Mouse (Mus musculus) MEL (cell line): ENCODE data around the gene Nova2. TPM values are rescaled to one million over a fixed set of nuclear protein-coding genes. Genes with fewer than 3 reads are reported as not detected.

Experiments used
- DNase-seq: peaks from one replicate; pipeline ENCODE4 v3.0.0; 2011; ENCODE audit warnings: low read depth, low spot score
- H3K27ac ChIP-seq: 2 replicates; pipeline ENCODE4 v1.5.1; 2012; ENCODE audit warnings: low read depth, mild to moderate bottlenecking, control low read depth, low read length, moderate library complexity; ENCODE audit not compliant: control insufficient read depth
- H3K27me3 ChIP-seq, 2 experiments: fragments of 150-350 bp in 1 of 2; sonication (generic) in 1 of 2; 2 replicates each; pipeline ENCODE4 v1.6.1; 2012; ENCODE audit warnings: low read length in 2 of 2, mild to moderate bottlenecking in 2 of 2, improper control_type of control experiment in 1 of 2, moderate library complexity in 1 of 2; ENCODE audit not compliant: insufficient read depth in 2 of 2, control insufficient read depth in 1 of 2
- H3K36me3 ChIP-seq, 2 experiments: 2 replicates each; pipeline ENCODE4 v1.6.1; 2012 to 2014; ENCODE audit warnings: low read length in 2 of 2, improper control_type of control experiment in 1 of 2, inconsistent platforms in 1 of 2, mild to moderate bottlenecking in 1 of 2; ENCODE audit not compliant: insufficient read depth in 2 of 2, control insufficient read depth in 1 of 2
- H3K4me1 ChIP-seq, 2 experiments: fragments of 150-350 bp in 1 of 2; sonication (generic) in 1 of 2; 2 replicates each; pipeline ENCODE4 v1.6.1; 2012; ENCODE audit warnings: low read length in 2 of 2, improper control_type of control experiment in 1 of 2, mild to moderate bottlenecking in 1 of 2; ENCODE audit not compliant: insufficient read depth in 2 of 2, control insufficient read depth in 1 of 2
- H3K4me3 ChIP-seq, 2 experiments: fragments of 150-350 bp in 1 of 2; sonication (generic) in 1 of 2; 2 replicates each; pipeline ENCODE4 v1.5.1; 2012; ENCODE audit warnings: low read depth in 2 of 2, low read length in 2 of 2, mild to moderate bottlenecking in 2 of 2, moderate library complexity in 2 of 2, control low read depth in 1 of 2, improper control_type of control experiment in 1 of 2; ENCODE audit not compliant: control insufficient read depth in 1 of 2, insufficient read depth in 1 of 2
- H3K79me2 ChIP-seq: 2 replicates; pipeline ENCODE4 v1.6.1; 2012; ENCODE audit warnings: mild to moderate bottlenecking, low read length, moderate library complexity; ENCODE audit not compliant: control insufficient read depth, poor library complexity, insufficient read depth
- H3K9ac ChIP-seq: 2 replicates; pipeline ENCODE4 v1.6.1; 2012; ENCODE audit warnings: low read depth, mild to moderate bottlenecking, control low read depth, low read length, moderate library complexity; ENCODE audit not compliant: control insufficient read depth, poor library complexity, severe bottlenecking
- H3K9me3 ChIP-seq: fragments of 150-350 bp; sonication (generic); replicated peaks from 2 replicates; pipeline ENCODE4 v1.6.1; 2012; ENCODE audit warnings: mild to moderate bottlenecking, low read length, improper control_type of control experiment, moderate library complexity; ENCODE audit not compliant: insufficient read depth
- CHD1 ChIP-seq: IDR thresholded peaks from 2 replicates; pipeline ENCODE4 v1.6.1; 2012; ENCODE audit warnings: low read depth, mild to moderate bottlenecking, inconsistent platforms, low read length, improper control_type of control experiment
- CHD2 ChIP-seq: IDR thresholded peaks from 2 replicates; pipeline ENCODE4 v1.6.1; 2011; ENCODE audit warnings: low read length, improper control_type of control experiment
- CTCF ChIP-seq, 3 experiments: IDR thresholded peaks in 2 of 3; conservative IDR thresholded peaks in 1 of 3; 2 replicates each; pipeline ENCODE4 v1.5.1; 2011 to 2012; ENCODE audit warnings: low read length in 3 of 3, low read depth in 2 of 3, mild to moderate bottlenecking in 2 of 3, improper control_type of control experiment in 1 of 3, inconsistent platforms in 1 of 3, mixed read lengths in 1 of 3, moderate library complexity in 1 of 3; ENCODE audit not compliant: control insufficient read depth in 1 of 3, insufficient read depth in 1 of 3, poor library complexity in 1 of 3, severe bottlenecking in 1 of 3
- E2F4 ChIP-seq: IDR thresholded peaks from 2 replicates; pipeline ENCODE4 v1.6.1; 2011; ENCODE audit warnings: low read depth, low read length, improper control_type of control experiment, borderline replicate concordance
- ELF1 ChIP-seq: IDR thresholded peaks from 2 replicates; pipeline ENCODE4 v1.6.1; 2014; ENCODE audit warnings: low read depth, mild to moderate bottlenecking, inconsistent platforms, low read length, improper control_type of control experiment, moderate library complexity
- EP300 ChIP-seq, 2 experiments: IDR thresholded peaks; 2 replicates each; pipeline ENCODE4 v1.6.1; 2011; ENCODE audit warnings: improper control_type of control experiment in 2 of 2, low read length in 2 of 2, low read depth in 1 of 2, mild to moderate bottlenecking in 1 of 2
- ETS1 ChIP-seq: IDR thresholded peaks from 2 replicates; pipeline ENCODE4 v1.6.1; 2012; ENCODE audit warnings: low read depth, mild to moderate bottlenecking, inconsistent platforms, low read length, improper control_type of control experiment, moderate library complexity
- GATA1 ChIP-seq: IDR thresholded peaks from 2 replicates; pipeline ENCODE4 v1.6.1; 2011; ENCODE audit warnings: low read depth, low read length, improper control_type of control experiment
- MAFK ChIP-seq: IDR thresholded peaks from 2 replicates; pipeline ENCODE4 v1.6.1; 2011; ENCODE audit warnings: low read depth, mild to moderate bottlenecking, low read length, improper control_type of control experiment, borderline replicate concordance
- MYB ChIP-seq: IDR thresholded peaks from 2 replicates; pipeline ENCODE4 v1.6.1; 2011; ENCODE audit warnings: mild to moderate bottlenecking, low read depth, low read length, improper control_type of control experiment
- POLR2A ChIP-seq, 2 experiments: IDR thresholded peaks; 2 replicates each; pipeline ENCODE4 v1.6.1; 2011 to 2012; ENCODE audit warnings: low read length in 2 of 2, mild to moderate bottlenecking in 2 of 2, control low read depth in 1 of 2, improper control_type of control experiment in 1 of 2, low read depth in 1 of 2, moderate library complexity in 1 of 2; ENCODE audit not compliant: control insufficient read depth in 1 of 2, insufficient read depth in 1 of 2, poor library complexity in 1 of 2
- POLR2AphosphoS2 ChIP-seq: IDR thresholded peaks from 2 replicates; pipeline ENCODE4 v1.6.1; 2011; ENCODE audit warnings: low read length, improper control_type of control experiment
- POLR2AphosphoS5 ChIP-seq: IDR thresholded peaks from 2 replicates; pipeline ENCODE4 v1.6.1; 2012; ENCODE audit warnings: low read depth, borderline replicate concordance, mild to moderate bottlenecking, inconsistent platforms, low read length, moderate library complexity, mixed read lengths
- RCOR1 ChIP-seq: IDR thresholded peaks from 2 replicates; pipeline ENCODE4 v1.6.1; 2012; ENCODE audit warnings: low read depth, mild to moderate bottlenecking, inconsistent platforms, low read length, improper control_type of control experiment
- SMC3 ChIP-seq: IDR thresholded peaks from 2 replicates; pipeline ENCODE4 v1.6.1; 2011; ENCODE audit warnings: low read depth, low read length, improper control_type of control experiment
- TBP ChIP-seq: IDR thresholded peaks from 2 replicates; pipeline ENCODE4 v1.8.0; 2011; ENCODE audit warnings: low read depth, low read length, improper control_type of control experiment
- UBTF ChIP-seq: IDR thresholded peaks from 2 replicates; pipeline ENCODE4 v1.6.1; 2012; ENCODE audit warnings: low read depth, mild to moderate bottlenecking, inconsistent platforms, low read length, improper control_type of control experiment, moderate library complexity, borderline replicate concordance; ENCODE audit not compliant: insufficient read depth
- USF2 ChIP-seq, 2 experiments: IDR thresholded peaks; 2 replicates each; pipeline ENCODE4 v1.6.1; 2011 to 2012; ENCODE audit warnings: improper control_type of control experiment in 2 of 2, low read length in 2 of 2, borderline replicate concordance in 1 of 2, inconsistent platforms in 1 of 2, low read depth in 1 of 2, mild to moderate bottlenecking in 1 of 2; ENCODE audit not compliant: insufficient read depth in 1 of 2
- ZNF384 ChIP-seq: IDR thresholded peaks from 2 replicates; pipeline ENCODE4 v1.6.1; 2012; ENCODE audit warnings: low read depth, mild to moderate bottlenecking, inconsistent platforms, low read length, improper control_type of control experiment
- polyA plus RNA-seq, 2 experiments: library from polyadenylated mRNA; stranded (reverse) in 1 of 2; unstranded in 1 of 2; fragments of >175 nt in 1 of 2; fragments of >200 nt in 1 of 2; gene quantifications; 2 replicates each; pipeline versions ENCODE4 v1.2.1 to v1.2.4; 2012; ENCODE audit warnings: low replicate concordance in 2 of 2, low read depth in 1 of 2; ENCODE audit not compliant: insufficient read length in 2 of 2, insufficient read depth in 1 of 2, missing spikeins in 1 of 2
- total RNA-seq: library from RNA; depleted of rRNA; stranded (reverse); fragments of 300-350 nt; gene quantifications from 2 replicates; pipeline ENCODE4 v1.2.3, GENCODE M21; 2012

Nova2 gene
- total and polyA plus RNA-seq, 3 experiments: 0.04 to 0.22 TPM; not detected in 1

GRCm38 (mm10) chr7:18923711-18924191, 1.9 kb upstream of the Nova2 start:
- Histone ChIP-seq H3K9ac (no peak overlapping the region), H3K4me1 (no peaks in the 10 kb centered on the region; a peak in 1 of 4 replicates), H3K9me3 (no peaks in the 10 kb centered on the region), H3K27me3 (peaks cover 9 to 13% of the 10 kb centered on the region in 2 experiments), H3K27ac (no peak overlapping the region), H3K4me3 (no peak overlapping the region), H3K36me3 (no peaks in the 10 kb centered on the region), H3K79me2 (no peaks in the 10 kb centered on the region)
- TF ChIP-seq CTCF (IDR thresholded peaks at IDR 0.05 in 2 of 3, conservative IDR thresholded peaks at IDR 0.05 in 1 of 3; ENCODE audit: control insufficient read depth in 1 of 3, insufficient read depth in 1 of 3, low read depth in 2 of 3, low read length in 3 of 3, poor library complexity in 1 of 3, severe bottlenecking in 1 of 3): no peak
- no peak for TF ChIP-seq USF2 (IDR thresholded peaks at IDR 0.05; ENCODE audit: borderline replicate concordance in 1 of 2, insufficient read depth in 1 of 2, low read depth in 1 of 2, low read length in 2 of 2)
- TF ChIP-seq ETS1: no peak
- TF ChIP-seq POLR2AphosphoS5: no peak
- no peak for TF ChIP-seq POLR2A (IDR thresholded peaks at IDR 0.05; ENCODE audit: control insufficient read depth in 1 of 2, insufficient read depth in 1 of 2, low read depth in 1 of 2, low read length in 2 of 2, poor library complexity in 1 of 2)
- DNase-seq: no peak

- H3K79me2 ChIP-seq: no peaks in the 10 kb centered on the region
- H3K36me3 ChIP-seq: no peaks in the 10 kb centered on the region
- no peaks in the 10 kb centered on the region; a peak in 1 of 4 replicates for H3K4me1 ChIP-seq
- TF ChIP-seq CHD1 (no peak), CHD2 (no peak), GATA1 (no peak), POLR2AphosphoS2 (no peak), POLR2A (IDR thresholded peaks at IDR 0.05; ENCODE audit: control insufficient read depth in 1 of 2, insufficient read depth in 1 of 2, low read depth in 1 of 2, low read length in 2 of 2, poor library complexity in 1 of 2) (no peak), POLR2AphosphoS5 (no peak), UBTF (no peak), ELF1 (no peak), MAFK (no peak), MYB (no peak), SMC3 (no peak), RCOR1 (no peak), ETS1 (no peak), E2F4 (no peak), ZNF384 (no peak), EP300 (IDR thresholded peaks at IDR 0.05; ENCODE audit: low read depth in 1 of 2, low read length in 2 of 2) (no peak), TBP (no peak)
- H3K27me3 ChIP-seq: peaks cover 8 to 13% of the 10 kb centered on the region in 2 experiments
- no peak overlapping the region for H3K27ac ChIP-seq
- H3K4me3 ChIP-seq: no peak overlapping the region
- no peaks in the 10 kb centered on the region for H3K9me3 ChIP-seq
- no peak for DNase-seq
- H3K9ac ChIP-seq: no peak overlapping the region
Observed at GRCm38 (mm10) chr7:18924321-18924720, 1.4 kb upstream of the Nova2 start.
